In the genomic region with DNA sequence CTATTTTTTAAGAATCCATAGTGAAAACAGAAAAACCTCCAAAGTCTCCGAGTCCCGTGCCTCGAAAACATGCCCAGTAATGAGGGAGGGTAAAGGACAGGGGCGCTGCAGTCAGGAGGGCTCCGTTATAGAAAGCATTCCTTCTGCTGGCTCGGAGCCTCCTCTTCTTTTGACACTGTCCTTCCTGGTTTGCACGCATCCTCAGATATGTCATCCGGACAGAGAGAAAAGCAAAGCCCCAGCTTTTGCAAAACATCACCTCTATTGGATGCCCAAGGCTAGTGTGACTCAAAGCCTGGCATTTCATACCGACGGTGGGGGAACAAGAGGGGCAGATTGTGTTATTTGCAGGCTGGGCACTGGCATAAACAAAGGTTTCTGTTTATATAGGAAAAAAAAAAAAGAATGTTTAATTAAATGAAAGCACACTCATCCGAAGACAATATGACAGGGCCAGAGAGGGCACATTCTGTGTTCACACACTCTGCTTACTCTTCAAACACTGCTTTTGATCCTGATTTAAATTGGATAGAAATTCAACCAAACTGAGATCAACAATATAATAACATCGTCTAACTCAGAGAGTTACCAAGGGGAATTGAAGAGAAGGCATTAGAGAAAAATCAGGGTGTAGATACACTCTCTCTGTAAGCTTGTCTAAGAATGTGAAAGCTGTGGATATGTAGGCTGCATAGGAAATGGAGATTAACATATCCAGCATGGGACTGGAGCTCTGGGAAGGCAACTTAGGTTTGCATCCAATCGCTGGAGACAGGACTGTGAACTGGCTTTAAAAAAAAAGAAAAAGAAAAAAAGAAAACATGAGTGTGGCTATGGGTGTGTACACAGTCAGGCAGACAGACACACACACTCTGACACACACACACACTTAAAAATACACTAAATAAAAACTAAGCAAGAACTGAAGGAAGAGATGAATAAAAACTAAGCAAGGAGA, we compare ENCODE assay signal across 8 mouse cellular contexts.
DNase-seq lines count a peak whose midpoint lies in the region; ATAC-seq and TF ChIP-seq lines count a peak whose summit lies in the region.

No protein-coding gene starts in this region.

- no peak for TF ChIP-seq EP300 in lung, postnatal 0 days (IDR thresholded peaks at IDR 0.05)

- H3K4me2 ChIP-seq in kidney, embryonic 14.5 days (replicated peaks; ENCODE audit: low read depth, low read length), result no peak overlapping the region
- H3K4me2 ChIP-seq in lung, postnatal 0 days (replicated peaks; ENCODE audit: low read depth, low read length), result no peak overlapping the region

- 72% methylated on average over 13 of the region's 13 CpGs for WGBS in kidney, embryonic 14.5 days
- WGBS in lung, postnatal 0 days, result 34% methylated on average over 13 of the region's 13 CpGs
- 89% methylated on average over 13 of the region's 13 CpGs for WGBS in thymus, adult 2 months

- H3K36me3 ChIP-seq in kidney, embryonic 14.5 days (ENCODE audit: control insufficient read depth, insufficient read depth, low read length), result no peaks in the 10 kb centered on the region
- no peaks in the 10 kb centered on the region for H3K36me3 ChIP-seq in lung, postnatal 0 days (ENCODE audit: insufficient read depth, low read length)
- no peaks in the 10 kb centered on the region for H3K36me3 ChIP-seq in thymus, adult 2 months (ENCODE audit: control insufficient read depth, insufficient read depth, low read length)

- H3K4me1 ChIP-seq in kidney, embryonic 14.5 days (ENCODE audit: control insufficient read depth, insufficient read depth, low read length), result no peaks in the 10 kb centered on the region; the same call in 1 of the 2 replicates
- H3K4me1 ChIP-seq in lung, postnatal 0 days (ENCODE audit: insufficient read depth, low read depth, low read length), result no peaks in the 10 kb centered on the region
- H3K4me1 ChIP-seq in thymus, adult 2 months (replicated peaks; ENCODE audit: control insufficient read depth, insufficient read depth, low read length), result no peaks in the 10 kb centered on the region

- H3K4me3 ChIP-seq in kidney, embryonic 14.5 days (ENCODE audit: low read length), result no peak overlapping the region
- no peak overlapping the region for H3K4me3 ChIP-seq in lung, postnatal 0 days (ENCODE audit: low read depth, low read length)
- H3K4me3 ChIP-seq in thymus, adult 2 months (ENCODE audit: control insufficient read depth, insufficient read depth, low read length), result no peak overlapping the region

- no peaks in the 10 kb centered on the region for H3K27me3 ChIP-seq in kidney, embryonic 14.5 days (ENCODE audit: control insufficient read depth, insufficient read depth, low read length)
- H3K27me3 ChIP-seq in lung, postnatal 0 days (replicated peaks; ENCODE audit: insufficient read depth, low read length), result no peaks in the 10 kb centered on the region
- no peaks in the 10 kb centered on the region for H3K27me3 ChIP-seq in thymus, adult 2 months (ENCODE audit: control insufficient read depth, insufficient read depth, low read length)

- no peak for TF ChIP-seq POLR2A in brain, embryonic 14.5 days (IDR thresholded peaks at IDR 0.05; ENCODE audit: borderline replicate concordance, extremely low read depth, insufficient read depth, insufficient read length, poor library complexity, severe bottlenecking)
- TF ChIP-seq POLR2A in thymus, adult 2 months (IDR thresholded peaks at IDR 0.05; ENCODE audit: control insufficient read depth, extremely low read depth, insufficient read depth, low read length, poor library complexity), result no peak

- no peak for DNase-seq in kidney, adult 18-20 months
- peak; percentile 60 for DNase-seq in adrenal gland, adult 2 months
- DNase-seq in brain, embryonic 14.5 days (ENCODE audit: low read depth), result peak; percentile 69
- no peak for DNase-seq in lung, postnatal 0 days (ENCODE audit: low spot score)
- DNase-seq in spleen, postnatal 10 days (ENCODE audit: low spot score in 2 of 2), result no peak
- no peak for DNase-seq in thymus, adult 2 months
- DNase-seq in B cell, adult 2 months, result no peak

- 0 out of 2 replicates have a peak, but pooled peaks have one; percentile 49 for ATAC-seq in kidney, embryonic 14.5 days (ENCODE audit: low FRiP score, low TSS enrichment)
- ATAC-seq in lung, postnatal 0 days, result peak; percentile 40; the same call in 1 of the 2 replicates

- TF ChIP-seq CTCF in brain, embryonic 14.5 days (IDR thresholded peaks at IDR 0.05; ENCODE audit: borderline replicate concordance, extremely low read depth, insufficient read depth, insufficient read length), result no peak
- TF ChIP-seq CTCF in lung, postnatal 0 days (IDR thresholded peaks at IDR 0.05), result no peak
- TF ChIP-seq CTCF in thymus, adult 2 months (IDR thresholded peaks at IDR 0.05; ENCODE audit: borderline replicate concordance, control insufficient read depth, extremely low read depth, insufficient read depth, low read length, poor library complexity), result no peak

- H3K9ac ChIP-seq in kidney, embryonic 14.5 days (ENCODE audit: low read depth, low read length), result no peak overlapping the region
- no peak overlapping the region for H3K9ac ChIP-seq in lung, postnatal 0 days (replicated peaks; ENCODE audit: low read depth)

- H3K27ac ChIP-seq in kidney, embryonic 14.5 days (ENCODE audit: low read depth, low read length), result no peak overlapping the region
- no peak overlapping the region for H3K27ac ChIP-seq in lung, postnatal 0 days (ENCODE audit: low read length)
- no peak overlapping the region for H3K27ac ChIP-seq in thymus, adult 2 months (ENCODE audit: control insufficient read depth, insufficient read depth, low read length)

- no peaks in the 10 kb centered on the region for H3K9me3 ChIP-seq in kidney, embryonic 14.5 days (ENCODE audit: control insufficient read depth, low read length)
- H3K9me3 ChIP-seq in lung, postnatal 0 days (ENCODE audit: low read length), result no peaks in the 10 kb centered on the region

Comparison
In these comparisons a context has a peak if more than half of its experiments do, and no peak if none do; other contexts are left out.
1. DNase-seq: peak in adrenal gland, adult 2 months (single experiment) and brain, embryonic 14.5 days (single experiment); none in kidney, adult 18-20 months (single experiment), lung, postnatal 0 days (single experiment), spleen, postnatal 10 days (0 of 2), thymus, adult 2 months (single experiment) and B cell, adult 2 months (0 of 2).